Mouse (Mus musculus) CH12.LX (cell line): ENCODE measurements at regions not wholly inside any gene's neighbourhood (a gene's known extent, or its start where the extent isn't known, plus 50 kb on each side); places are given as distances from the start of the nearest gene placed in this dataset.

ENCODE experiments used
- CTCF ChIP-seq, 2 experiments: IDR thresholded peaks in 1 of 2; conservative IDR thresholded peaks in 1 of 2; 2 replicates each; pipeline ENCODE4 v1.5.1; 2011 to 2012; ENCODE audit warnings: low read depth in 2 of 2, low read length in 2 of 2, improper control_type of control experiment in 1 of 2, inconsistent platforms in 1 of 2, mild to moderate bottlenecking in 1 of 2, moderate library complexity in 1 of 2
- ELF1 ChIP-seq: IDR thresholded peaks from 2 replicates; pipeline ENCODE4 v1.6.1; 2014; ENCODE audit warnings: low read depth, mild to moderate bottlenecking, inconsistent platforms, low read length, improper control_type of control experiment
- MAFK ChIP-seq: IDR thresholded peaks from 2 replicates; pipeline ENCODE4 v1.6.1; 2011; ENCODE audit warnings: low read length, improper control_type of control experiment; ENCODE audit not compliant: insufficient replicate concordance
- POLR2A ChIP-seq: IDR thresholded peaks from 2 replicates; pipeline ENCODE4 v1.6.1; 2011; ENCODE audit warnings: low read depth, mild to moderate bottlenecking, improper control_type of control experiment, low read length
- POLR2AphosphoS2 ChIP-seq: IDR thresholded peaks from 2 replicates; pipeline ENCODE4 v1.6.1; 2011; ENCODE audit warnings: low read depth, low read length, improper control_type of control experiment
- RCOR1 ChIP-seq: conservative IDR thresholded peaks from 2 replicates; pipeline ENCODE4 v1.6.1; 2012; ENCODE audit warnings: low read depth, mild to moderate bottlenecking, inconsistent platforms, low read length, improper control_type of control experiment
- SIN3A ChIP-seq: IDR thresholded peaks from 2 replicates; pipeline ENCODE4 v1.6.1; 2012; ENCODE audit warnings: low read length, improper control_type of control experiment, inconsistent platforms
- TBP ChIP-seq: conservative IDR thresholded peaks from 2 replicates; pipeline ENCODE4 v1.6.1; 2011; ENCODE audit warnings: low read depth, low read length, improper control_type of control experiment
- TCF12 ChIP-seq: IDR thresholded peaks from 2 replicates; pipeline ENCODE4 v1.6.1; 2014; ENCODE audit warnings: low read depth, mild to moderate bottlenecking, inconsistent platforms, low read length, improper control_type of control experiment
- ZNF384 ChIP-seq: IDR thresholded peaks from 2 replicates; pipeline ENCODE4 v1.6.1; 2012; ENCODE audit warnings: low read depth, low read length, improper control_type of control experiment, inconsistent platforms

DNA sequence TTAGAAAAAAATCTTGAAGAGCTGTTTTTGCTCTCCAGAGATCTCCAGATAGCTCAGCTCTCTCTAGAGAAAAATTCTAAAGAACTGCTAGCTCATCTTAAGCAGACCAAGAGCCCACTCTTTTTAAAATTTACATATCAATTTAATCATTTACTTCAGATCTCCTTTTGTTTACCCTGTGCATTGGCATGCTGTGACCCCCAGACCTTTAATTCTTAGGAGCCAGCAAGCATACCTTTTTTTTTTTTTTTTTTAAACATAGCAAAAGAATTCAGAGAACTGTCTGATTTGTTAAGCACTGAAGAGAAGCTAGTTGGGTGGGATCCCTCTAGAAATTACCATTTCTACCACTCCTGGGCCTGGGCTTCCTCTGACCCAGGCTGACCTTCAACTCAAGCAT lies 285.5 kb upstream of the Klf12 start:
- no peak for TF ChIP-seq CTCF (conservative IDR thresholded peaks at IDR 0.05 in 1 of 2, IDR thresholded peaks at IDR 0.05 in 1 of 2; ENCODE audit: low read depth in 2 of 2, low read length in 2 of 2)
- TF ChIP-seq ZNF384 = no peak
- TF ChIP-seq SIN3A = no peak
- TF ChIP-seq RCOR1 = no peak
- TF ChIP-seq POLR2A = no peak
- no peak for TF ChIP-seq POLR2AphosphoS2
- TF ChIP-seq TBP = no peak
- TF ChIP-seq ELF1 = no peak
- TF ChIP-seq TCF12 = no peak
- no peak for TF ChIP-seq MAFK
